Mouse (Mus musculus): ENCODE results near the gene Rnf223.

Gene Rnf223

GRCm38 (mm10) chr4:156130436-156130835, at the start of gene Rnf223:
TSS of gene Rnf223 (plus strand) at chr4:156130513.
- no peak for DNase-seq

DNA sequence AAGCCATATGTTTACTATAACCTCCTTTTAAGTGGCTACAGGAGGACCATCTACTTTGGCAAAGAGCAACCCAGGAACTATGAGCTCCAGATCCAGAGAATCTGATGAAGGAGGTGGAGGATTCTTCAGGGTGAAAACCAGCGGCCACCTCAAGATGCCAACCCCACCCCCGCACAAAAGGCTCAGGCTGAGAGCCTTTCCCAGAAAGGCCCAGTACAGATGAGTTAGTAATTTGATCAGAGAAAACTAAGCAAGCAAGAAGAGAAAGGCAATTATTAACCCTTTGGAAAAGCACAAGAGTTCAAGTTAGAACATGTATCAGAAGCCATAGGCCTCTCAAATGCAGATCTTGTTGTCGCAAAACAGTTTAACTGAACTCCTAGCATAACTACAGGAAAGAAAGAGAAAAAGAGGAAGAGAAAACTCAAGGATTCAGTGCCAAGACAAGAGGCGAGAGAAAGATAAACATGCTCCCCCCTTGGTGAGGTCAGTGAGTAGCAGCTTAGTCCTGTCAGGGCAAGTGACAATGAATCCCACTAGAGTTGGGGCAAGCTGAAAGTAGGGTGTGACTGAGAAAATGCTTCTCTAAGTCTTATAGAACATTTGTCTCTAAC, 47.6 kb upstream of the Rnf223 start:
- no peak for DNase-seq

- DNase-seq: peak; percentile 45
These were observed 47.0 kb upstream of the Rnf223 start for GRCm38 (mm10) chr4:156083348-156083747.

- no peak for DNase-seq
These were observed 46.0 kb upstream of the Rnf223 start for GRCm38 (mm10) chr4:156084096-156084879.

GRCm38 (mm10) chr4:156085256-156085655, 45.1 kb upstream of the Rnf223 start:
- DNase-seq: no peak

DNA sequence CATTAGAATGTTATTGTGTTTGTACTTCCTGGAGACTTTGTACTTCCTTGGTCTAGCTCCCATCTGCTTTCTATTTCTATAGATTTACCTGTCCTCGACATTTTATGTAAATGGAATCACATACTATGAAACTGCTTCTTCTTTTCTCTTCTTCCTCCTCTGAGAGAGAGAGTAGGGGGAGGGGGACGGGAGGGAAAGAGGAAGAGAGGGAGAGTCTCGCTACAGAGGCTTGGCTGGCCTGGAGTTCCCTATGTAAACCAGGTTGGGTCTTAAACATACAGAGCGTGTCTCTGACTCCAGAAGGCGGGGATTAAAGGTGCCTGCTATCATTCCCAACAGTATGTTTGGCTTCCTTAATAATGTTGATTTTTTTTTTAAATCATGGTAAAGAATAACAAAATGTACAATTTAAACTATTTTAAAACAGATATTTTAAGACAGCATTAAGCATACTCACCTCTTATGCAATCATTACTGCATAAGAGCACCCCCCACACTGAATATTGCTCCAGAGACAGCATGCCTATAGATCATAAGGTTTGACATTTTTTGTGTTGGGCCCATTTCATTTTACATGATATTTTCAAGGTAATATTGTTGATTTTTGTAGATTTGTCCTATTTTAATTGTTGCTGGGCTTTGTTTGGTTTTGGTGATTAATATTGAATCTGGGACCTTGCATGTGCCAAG, 42.8 kb upstream of the Rnf223 start:
- no peak for DNase-seq

- DNase-seq: peak; percentile 41
These were observed 39.1 kb upstream of the Rnf223 start for GRCm38 (mm10) chr4:156091236-156091635.

GRCm38 (mm10) chr4:156092765-156093164, 37.5 kb upstream of the Rnf223 start:
- DNase-seq: no peak

DNA sequence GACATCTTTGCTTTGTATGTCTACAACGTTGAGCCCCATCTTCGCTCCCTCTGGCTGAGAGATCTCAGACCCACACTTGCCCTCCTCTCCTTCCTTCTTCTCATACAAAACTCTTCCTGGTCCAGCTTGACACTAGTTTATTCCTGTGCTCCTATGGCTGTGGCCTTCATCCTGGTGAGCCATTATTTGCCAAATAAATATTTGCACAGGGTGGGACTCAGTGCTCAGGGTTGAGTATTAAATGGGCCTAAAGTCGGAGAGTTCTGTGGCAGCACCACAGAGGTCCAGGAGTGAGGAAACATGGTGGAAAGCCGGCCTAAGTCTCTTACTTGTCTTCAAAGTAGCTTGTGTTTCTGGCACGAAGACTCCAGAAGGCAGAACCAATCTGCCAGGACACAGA, 36.6 kb upstream of the Rnf223 start:
- DNase-seq: no peak

GRCm38 (mm10) chr4:156096191-156096590, 34.1 kb upstream of the Rnf223 start:
- DNase-seq: no peak

- DNase-seq: no peak
These were observed 32.4 kb upstream of the Rnf223 start for GRCm38 (mm10) chr4:156097770-156098366.

- DNase-seq: no peak
These were observed 30.9 kb upstream of the Rnf223 start for GRCm38 (mm10) chr4:156099427-156099826.

- no peak for DNase-seq
These were observed 29.8 kb upstream of the Rnf223 start for GRCm38 (mm10) chr4:156100501-156100900.

GRCm38 (mm10) chr4:156101481-156101903, 28.8 kb upstream of the Rnf223 start:
- DNase-seq: no peak

DNA sequence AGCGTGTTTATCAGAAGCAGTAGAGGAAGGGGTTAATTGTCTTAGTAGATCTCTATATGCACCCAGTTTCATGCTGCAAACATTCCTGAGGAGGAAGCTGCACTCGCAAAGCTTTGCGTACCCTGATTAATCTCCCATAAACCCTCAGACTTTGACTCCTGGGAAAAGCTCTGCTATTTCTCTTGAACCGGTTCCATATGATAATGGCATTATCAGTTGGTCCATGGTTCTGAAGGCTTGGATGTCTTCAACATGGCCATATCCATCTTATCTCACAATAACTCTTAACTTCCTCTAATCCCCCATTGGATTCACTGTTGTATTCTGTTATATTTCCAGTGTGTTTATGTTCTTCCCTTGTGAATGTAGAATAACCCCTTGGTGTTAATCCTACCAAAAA, 27.0 kb upstream of the Rnf223 start:
- DNase-seq: no peak

DNA sequence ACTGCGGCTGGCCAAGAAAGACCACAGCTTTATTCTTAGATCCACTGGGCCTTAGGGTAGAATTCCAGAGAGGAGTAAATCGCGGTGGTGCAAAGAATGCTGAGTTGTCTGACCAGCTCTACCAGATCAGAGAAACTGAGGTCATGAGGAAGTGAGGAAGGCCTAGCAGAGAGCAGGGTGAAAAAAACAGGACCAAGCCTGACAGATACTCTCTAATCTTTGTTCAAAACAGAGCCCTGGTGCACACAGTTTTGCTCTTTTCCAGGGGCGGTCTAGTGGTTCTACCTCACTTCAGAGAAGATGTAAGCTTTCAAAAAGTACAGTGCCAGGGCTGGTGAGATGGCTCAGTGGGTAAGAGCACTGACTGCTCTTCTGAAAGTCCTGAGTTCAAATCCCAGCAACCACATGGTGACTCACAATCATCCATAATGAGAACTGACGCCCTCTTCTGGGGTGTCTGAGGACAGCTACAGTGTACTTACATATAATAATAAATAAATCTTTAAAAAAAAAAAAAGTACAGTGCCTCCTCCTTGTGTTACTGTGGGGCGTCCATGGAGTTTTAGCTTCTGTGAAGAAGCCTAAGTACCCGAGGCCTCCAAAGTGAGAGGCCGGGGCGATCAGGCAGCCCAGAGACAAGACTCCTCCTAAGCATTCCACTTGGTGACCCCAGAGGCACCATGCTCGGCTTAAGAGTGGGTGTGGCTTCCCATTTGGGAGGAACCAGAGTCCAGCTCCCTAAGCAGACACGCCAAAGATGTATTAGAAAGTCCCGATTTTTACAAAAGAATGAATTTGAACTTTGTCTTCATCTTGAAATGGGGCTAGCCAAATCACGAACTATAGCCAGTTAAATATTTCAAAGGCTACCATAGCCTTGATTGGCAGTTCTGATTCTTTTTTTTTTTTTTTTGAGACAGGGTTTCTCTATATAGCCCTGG, 21.4 kb upstream of the Rnf223 start:
- DNase-seq: peak; percentile 75

GRCm38 (mm10) chr4:156109570-156110331, 20.6 kb upstream of the Rnf223 start, which contains the start of gene 9430015G10Rik:
TSS of gene 9430015G10Rik (plus strand) at chr4:156109982.
- peak; percentile 98 for DNase-seq

GRCm38 (mm10) chr4:156124077-156124476, 6.2 kb upstream of the Rnf223 start:
- no peak for DNase-seq

GRCm38 (mm10) chr4:156125393-156125792, 4.9 kb upstream of the Rnf223 start:
- no peak for DNase-seq

- DNase-seq: no peak
These were observed 3.5 kb upstream of the Rnf223 start for GRCm38 (mm10) chr4:156126841-156127240.

- DNase-seq: no peak
These were observed 1.6 kb upstream of the Rnf223 start for GRCm38 (mm10) chr4:156128746-156129145.

Measured in liver (tissue).